Mouse (Mus musculus): ENCODE results near the gene Nfic.

DNA sequence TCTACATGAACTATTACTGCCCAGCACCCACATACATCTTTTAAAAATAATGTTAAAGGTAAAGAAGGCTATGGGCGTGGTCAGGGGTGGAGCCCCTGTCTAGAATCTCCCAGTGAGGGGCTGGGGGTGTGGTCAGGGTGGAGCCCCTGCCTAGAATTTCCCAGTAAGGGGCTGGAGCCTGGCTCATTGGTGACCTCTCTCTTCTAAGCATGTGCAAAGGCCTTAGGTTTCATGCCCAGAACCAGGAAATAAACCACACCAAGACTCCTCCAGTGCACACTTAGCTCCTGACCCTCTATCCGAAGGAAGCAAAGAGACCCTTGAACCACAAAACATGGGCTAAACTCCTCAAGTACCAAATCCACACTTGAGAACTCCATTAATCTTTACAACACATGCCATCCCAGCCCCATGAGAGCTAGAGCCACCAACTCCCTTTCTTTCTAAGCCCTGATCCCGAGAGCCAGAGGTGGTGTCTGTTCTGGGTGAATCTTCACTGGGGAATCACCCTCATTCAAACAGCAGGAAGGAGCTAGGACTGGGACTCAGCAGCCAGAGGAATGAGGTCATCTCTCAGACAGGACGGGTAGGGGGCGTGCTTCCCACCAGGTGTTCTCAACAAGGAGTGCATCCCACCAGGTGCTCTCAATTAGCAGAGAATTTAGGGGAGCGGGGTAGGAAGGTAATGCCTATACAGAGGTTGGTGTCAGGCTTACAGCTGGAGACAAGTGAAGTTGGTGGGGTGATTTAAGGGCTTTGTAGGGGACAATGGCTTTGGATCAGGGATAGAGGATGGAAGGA is 78.7 kb downstream of the Nfic start:
- TF ChIP-seq CTCF (IDR thresholded peaks at IDR 0.05; ENCODE audit: borderline replicate concordance, control insufficient read depth, extremely low read depth, insufficient read depth, low read length, poor library complexity) (no peak), POLR2A (IDR thresholded peaks at IDR 0.05; ENCODE audit: control insufficient read depth, extremely low read depth, insufficient read depth, low read length, poor library complexity) (no peak)

All from thymus, adult 2 months (tissue).